Comparison of ENCODE assay signal across 8 mouse cellular contexts in the genomic region with DNA sequence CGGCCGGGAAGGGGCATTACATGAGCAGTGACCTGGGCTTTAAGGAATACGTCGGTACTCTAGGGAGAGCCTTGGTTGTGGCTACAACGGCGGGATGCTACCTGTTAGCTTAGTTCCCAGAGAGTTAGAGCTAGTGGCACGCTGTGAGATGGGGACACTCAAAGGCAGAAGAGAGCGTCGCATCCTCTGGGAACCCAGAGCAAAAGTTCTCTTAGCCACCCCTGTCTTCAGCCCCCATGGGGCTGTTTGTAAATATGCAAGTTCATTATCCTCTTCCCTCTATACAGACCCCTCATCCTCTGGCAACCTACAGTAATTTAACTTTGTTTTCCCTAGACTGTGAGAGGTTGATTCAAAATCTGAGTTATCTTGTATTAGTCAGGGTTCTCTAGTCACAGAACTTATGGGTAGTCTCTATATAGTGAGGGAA. TPM values are rescaled to one million over a fixed set of nuclear protein-coding genes. Genes with fewer than 3 reads are reported as not detected.
DNase-seq lines count a peak whose midpoint lies in the region; ATAC-seq and TF ChIP-seq lines count a peak whose summit lies in the region.

No protein-coding gene starts in this region.

- TF ChIP-seq CTCF in olfactory bulb, adult 2 months (IDR thresholded peaks at IDR 0.05; ENCODE audit: insufficient read depth, low read depth, low read length) = no peak

- H3K27me3 ChIP-seq in lung, embryonic 16.5 days (ENCODE audit: control insufficient read depth, insufficient read depth, low read depth, low read length) = no peaks in the 10 kb centered on the region
- no peaks in the 10 kb centered on the region for H3K27me3 ChIP-seq in limb, embryonic 10.5 days (ENCODE audit: low read depth, poor library complexity, severe bottlenecking)

- peak overlapping the region; percentile 59 for H3K27ac ChIP-seq in lung, embryonic 16.5 days (ENCODE audit: low read length)
- peak overlapping the region; percentile 91 for H3K27ac ChIP-seq in limb, embryonic 10.5 days
- peak overlapping the region; percentile 68 for H3K27ac ChIP-seq in olfactory bulb, adult 2 months (ENCODE audit: insufficient read depth, low read depth, low read length)

- H3K9ac ChIP-seq in lung, embryonic 16.5 days (ENCODE audit: low read length) = peak overlapping the region; percentile 78

- peak overlapping the region; percentile 85 for H3K4me2 ChIP-seq in lung, embryonic 16.5 days (ENCODE audit: low read depth, low read length)

- no peaks in the 10 kb centered on the region for H3K36me3 ChIP-seq in lung, embryonic 16.5 days (ENCODE audit: control insufficient read depth, insufficient read depth, low read length)
- no peaks in the 10 kb centered on the region for H3K36me3 ChIP-seq in limb, embryonic 10.5 days

- 0% methylated on average over 9 of the region's 9 CpGs for WGBS in lung, embryonic 16.5 days
- 1% methylated on average over 9 of the region's 9 CpGs for WGBS in limb, embryonic 10.5 days
- WGBS in olfactory bulb, adult 2 months = under 1% methylated on average over 9 of the region's 9 CpGs

- TF ChIP-seq POLR2A in olfactory bulb, adult 2 months (IDR thresholded peaks at IDR 0.05; ENCODE audit: insufficient read depth, low read depth, low read length) = peak; percentile 24; the same call in 1 of the 2 replicates

- H3K4me1 ChIP-seq in lung, embryonic 16.5 days (replicated peaks; ENCODE audit: control insufficient read depth, insufficient read depth, low read length) = peaks cover 6% of the 10 kb centered on the region
- peaks cover 14% of the 10 kb centered on the region for H3K4me1 ChIP-seq in limb, embryonic 10.5 days
- H3K4me1 ChIP-seq in olfactory bulb, adult 2 months (ENCODE audit: control insufficient read depth, insufficient read depth, low read length) = 0 out of 2 replicates have a peak, but pooled peaks cover 2% of the 10 kb centered on the region

- DNase-seq in lung, adult 18-20 months = no peak
- no peak for DNase-seq in limb, embryonic 10.5 days (ENCODE audit: low spot score)
- DNase-seq in cerebellum, postnatal 4 days (ENCODE audit: low spot score in 2 of 2) = no peak
- DNase-seq in cerebellum, adult 11 months = no peak
- no peak for DNase-seq in urinary bladder, adult 18-20 months (ENCODE audit: low spot score in 2 of 2)

- ATAC-seq in lung, embryonic 16.5 days (ENCODE audit: low read depth) = no peak
- ATAC-seq in erythroblast, adult 5-6 weeks (replicated peaks; ENCODE audit: low FRiP score, poor library complexity, severe bottlenecking) = peak; percentile 65

- H3K4me3 ChIP-seq in lung, embryonic 16.5 days (ENCODE audit: low read length) = peak overlapping the region; percentile 54
- H3K4me3 ChIP-seq in limb, embryonic 10.5 days = peak overlapping the region; percentile 71
- peak overlapping the region; percentile 63 for H3K4me3 ChIP-seq in olfactory bulb, adult 2 months (ENCODE audit: insufficient read depth, low read depth, low read length)

- no peaks in the 10 kb centered on the region for H3K9me3 ChIP-seq in lung, embryonic 16.5 days (ENCODE audit: control insufficient read depth, low read length)
- no peaks in the 10 kb centered on the region for H3K9me3 ChIP-seq in limb, embryonic 10.5 days (replicated peaks)

RNA-seq across cellular contexts. Expression of a gene that starts 0.3 kb away (rescaled TPM):
- 27.7 and 32.0 TPM in 2 replicates for polyA plus RNA-seq in lung, embryonic 16.5 days (2015; fragmentation: Nextera tagmentation; extraction: Ambion mirVana)
- total RNA-seq in erythroblast, adult 5-6 weeks (2015; ENCODE audit: low replicate concordance) = 6.5 and 7.1 TPM in 2 replicates
- total RNA-seq in erythroblast, adult 5-6 weeks (2017; ENCODE audit: low replicate concordance) = 3.6 and 8.5 TPM in 2 replicates
- 24.3 and 25.1 TPM in 2 replicates for polyA plus RNA-seq in limb, embryonic 10.5 days (2016; fragmentation: Nextera tagmentation; extraction: Ambion mirVana)
- polyA plus RNA-seq in olfactory bulb, adult 2 months (2012; ENCODE audit: insufficient read depth, insufficient read length, low replicate concordance, missing spikeins) = not detected in 2 replicates

RNA-seq across cellular contexts. Expression of a gene that starts 18.1 kb away (rescaled TPM):
- polyA plus RNA-seq in lung, embryonic 16.5 days (2015; fragmentation: Nextera tagmentation; extraction: Ambion mirVana) = 0.18 and 0.75 TPM in 2 replicates
- not detected in 2 replicates for total RNA-seq in erythroblast, adult 5-6 weeks (2015; ENCODE audit: low replicate concordance)
- total RNA-seq in erythroblast, adult 5-6 weeks (2017; ENCODE audit: low replicate concordance) = 0.14 TPM in 1 of 2 replicates, not detected in the other
- polyA plus RNA-seq in limb, embryonic 10.5 days (2016; fragmentation: Nextera tagmentation; extraction: Ambion mirVana) = 0.36 and 0.63 TPM in 2 replicates
- not detected in 2 replicates for polyA plus RNA-seq in olfactory bulb, adult 2 months (2012; ENCODE audit: insufficient read depth, insufficient read length, low replicate concordance, missing spikeins)
